Mouse (Mus musculus) brain, adult 10 weeks (tissue): ENCODE results near the gene Rpia. TPM values are rescaled to one million over a fixed set of nuclear protein-coding genes. Genes with fewer than 3 reads are reported as not detected.

Experiments
- polyA plus RNA-seq: library from polyadenylated mRNA; stranded (reverse); fragments of 350-450 nt; fragmentation: Illumina TruSeq; extraction: RNeasy Lipid Tissue Mini Kit (QIAGEN cat#74804); gene quantifications from one replicate; pipeline ENCODE4 v1.2.3, GENCODE M21; 2015; ENCODE audit warnings: low read depth, low replicate concordance

The Rpia gene
- polyA plus RNA-seq, result 13.9 TPM

DNA sequence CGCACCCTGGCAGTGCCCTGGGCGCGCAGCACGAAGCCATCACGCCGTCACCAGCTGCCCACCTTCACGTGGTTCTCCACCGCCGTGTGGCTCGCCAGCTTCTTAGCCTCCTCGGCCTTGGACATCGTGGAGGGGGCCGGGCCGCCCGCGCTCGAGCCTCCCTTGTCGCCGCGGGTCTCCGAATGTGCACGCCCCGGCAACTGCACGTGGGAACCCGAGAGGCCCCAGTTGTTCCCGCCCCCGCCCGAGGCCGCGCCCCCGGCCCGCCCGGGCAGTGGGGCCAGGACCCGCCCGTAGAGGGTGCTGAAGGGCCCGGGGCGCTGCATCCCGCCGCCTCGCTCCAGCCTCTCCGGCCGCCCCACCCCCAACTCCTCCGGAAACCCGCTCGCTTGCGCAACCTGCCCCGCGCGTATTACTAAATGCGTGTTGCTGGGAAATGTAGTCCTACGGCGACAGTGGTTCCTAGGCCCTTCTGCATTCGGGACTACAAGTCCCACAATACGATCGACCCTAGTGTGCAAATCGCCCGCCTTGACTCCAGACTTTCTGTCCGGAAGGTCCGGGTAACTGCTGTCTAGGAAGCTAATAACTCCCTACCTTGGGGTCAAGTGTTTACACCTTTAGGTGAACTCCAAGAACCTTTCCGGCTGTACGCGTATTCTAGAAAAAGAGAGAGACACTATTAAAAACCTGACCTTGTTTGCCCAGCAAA is at the start of gene Rpia:
Gene Rpia (minus strand): TSS at position 409 of the 712 bp plus-strand sequence.

Other genes starting within 250 kb of the Rpia start
- 15.8 TPM for gene Eif2ak3, start 52.3 kb upstream of the Rpia start, polyA plus RNA-seq
- gene Tex37, start 126.7 kb upstream of the Rpia start, polyA plus RNA-seq, result not detected
- not detected for gene Foxi3, start 164.3 kb upstream of the Rpia start, polyA plus RNA-seq